7 mouse cellular contexts compared by ENCODE assay signal in the genomic region with DNA sequence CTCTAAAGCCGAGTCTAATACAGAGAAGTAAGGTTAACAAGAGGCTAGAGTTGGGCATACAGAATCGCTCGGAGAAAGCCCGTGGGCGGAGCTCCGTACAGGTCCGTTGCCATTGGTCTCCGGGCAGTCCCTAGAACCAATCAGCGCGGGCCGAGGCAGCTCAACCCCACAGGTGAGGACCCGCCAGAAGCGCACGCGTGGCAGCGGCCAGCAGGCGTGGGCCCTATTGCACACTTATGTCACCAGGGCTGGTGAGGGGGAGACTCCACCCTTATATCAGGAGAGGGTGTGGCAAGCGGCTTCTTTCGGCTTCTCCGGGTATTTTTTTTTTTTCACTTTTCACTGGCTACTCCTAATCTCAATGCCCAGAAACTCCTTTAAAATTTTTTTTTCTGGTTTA. TPM values are rescaled to one million over a fixed set of nuclear protein-coding genes. Genes with fewer than 3 reads are reported as not detected.
DNase-seq lines count a peak whose midpoint lies in the region; ATAC-seq and TF ChIP-seq lines count a peak whose summit lies in the region.

No protein-coding gene starts in this region.

- H3K36me3 ChIP-seq in limb, embryonic 12.5 days = no peaks in the 10 kb centered on the region
- no peaks in the 10 kb centered on the region for H3K36me3 ChIP-seq in midbrain, embryonic 11.5 days (ENCODE audit: control insufficient read depth, insufficient read depth, low read length)
- no peaks in the 10 kb centered on the region for H3K36me3 ChIP-seq in small intestine, adult 2 months (ENCODE audit: control insufficient read depth, insufficient read depth, low read length)

- H3K9ac ChIP-seq in limb, embryonic 12.5 days (replicated peaks) = no peak overlapping the region
- H3K9ac ChIP-seq in midbrain, embryonic 11.5 days (ENCODE audit: low read length) = no peak overlapping the region

- peaks cover 32% of the 10 kb centered on the region for H3K27me3 ChIP-seq in limb, embryonic 12.5 days
- H3K27me3 ChIP-seq in midbrain, embryonic 11.5 days (ENCODE audit: control insufficient read depth, insufficient read depth, low read length) = peaks cover 2% of the 10 kb centered on the region; the same call in 1 of the 2 replicates
- H3K27me3 ChIP-seq in small intestine, adult 2 months (ENCODE audit: control insufficient read depth, insufficient read depth, low read length) = peaks cover 9% of the 10 kb centered on the region

- WGBS in limb, embryonic 12.5 days = 3% methylated on average over 20 of the region's 20 CpGs
- WGBS in midbrain, embryonic 11.5 days = 2% methylated on average over 20 of the region's 20 CpGs
- WGBS in small intestine, adult 2 months = 1% methylated on average over 20 of the region's 20 CpGs

- peak overlapping the region; percentile 33 for H3K4me3 ChIP-seq in limb, embryonic 12.5 days (replicated peaks)
- peak overlapping the region; percentile 26 for H3K4me3 ChIP-seq in midbrain, embryonic 11.5 days (ENCODE audit: low read depth, low read length)
- H3K4me3 ChIP-seq in small intestine, adult 2 months (ENCODE audit: low read depth, low read length) = peak overlapping the region; percentile 37

- H3K27ac ChIP-seq in limb, embryonic 12.5 days = no peak overlapping the region
- H3K27ac ChIP-seq in midbrain, embryonic 11.5 days (ENCODE audit: low read depth, low read length) = no peak overlapping the region
- no peak overlapping the region for H3K27ac ChIP-seq in small intestine, adult 2 months (ENCODE audit: insufficient read depth, low read depth, low read length)

- peak; percentile 87 for DNase-seq in adrenal gland, postnatal 14 days
- DNase-seq in embryo, embryonic 10.5 days (ENCODE audit: low spot score) = peak; percentile 87
- DNase-seq in gastrocnemius, postnatal 25 days = peak; percentile 75
- no peak for DNase-seq in midbrain, embryonic 11.5 days (ENCODE audit: low spot score, missing footprints)

- ATAC-seq in inflammation-experienced regulatory T-cells, adult 6 months = peak; percentile 82
- peak; percentile 89 for ATAC-seq in limb, embryonic 12.5 days (ENCODE audit: insufficient number of reproducible peaks, insufficient read depth, low FRiP score, low TSS enrichment, low read depth)
- peak; percentile 86 for ATAC-seq in midbrain, embryonic 11.5 days (ENCODE audit: low FRiP score)

- peaks cover 75% of the 10 kb centered on the region for H3K4me1 ChIP-seq in limb, embryonic 12.5 days (replicated peaks)
- peaks cover 46% of the 10 kb centered on the region for H3K4me1 ChIP-seq in midbrain, embryonic 11.5 days (ENCODE audit: control insufficient read depth, insufficient read depth, low read length)
- H3K4me1 ChIP-seq in small intestine, adult 2 months (ENCODE audit: control insufficient read depth, insufficient read depth, insufficient read length, low read length) = peaks cover 5% of the 10 kb centered on the region

- no peak for TF ChIP-seq POLR2A in small intestine, adult 2 months (IDR thresholded peaks at IDR 0.05; ENCODE audit: low read depth, low read length)

- H3K4me2 ChIP-seq in limb, embryonic 12.5 days = peak overlapping the region; percentile 63
- H3K4me2 ChIP-seq in midbrain, embryonic 11.5 days = peak overlapping the region; percentile 59

- no peaks in the 10 kb centered on the region for H3K9me3 ChIP-seq in limb, embryonic 12.5 days
- no peaks in the 10 kb centered on the region for H3K9me3 ChIP-seq in midbrain, embryonic 11.5 days (ENCODE audit: control insufficient read depth, low read length)

- TF ChIP-seq CTCF in small intestine, adult 2 months (IDR thresholded peaks at IDR 0.05; ENCODE audit: extremely low read depth, insufficient read length, insufficient replicate concordance, low read depth, low read length) = no peak

RNA-seq across cellular contexts. Expression of a gene that starts 7.7 kb away (rescaled TPM):
- total RNA-seq in adrenal gland, postnatal 14 days (2021) = 3.0 and 7.4 TPM in 2 replicates
- total RNA-seq in gastrocnemius, postnatal 25 days (2021) = under 1 TPM; 0.49 to 0.67 TPM
- polyA plus RNA-seq in inflammation-experienced regulatory T-cells, adult 6 months (2017; shearing (Covaris generic)) = 1 to 10 TPM; 3.8 to 5.8 (median 3.8) TPM
- polyA plus RNA-seq in limb, embryonic 12.5 days (2016; fragmentation: Nextera tagmentation; extraction: Ambion mirVana) = 23.5 and 32.8 TPM in 2 replicates
- 17.5 and 18.1 TPM in 2 replicates for polyA plus RNA-seq in midbrain, embryonic 11.5 days (2014; fragmentation: Nextera tagmentation; extraction: Ambion mirVana)
- 3.7 and 10.3 TPM in 2 replicates for polyA plus RNA-seq in small intestine, adult 2 months (2012; rRNA removed)
